Mouse (Mus musculus) cerebellum, adult 11 months (tissue): Measurements from ENCODE around the gene Abca3.
A peak's percentile ranks its signal among the peaks of the same experiment; 100 is the strongest.
"Not testable (repeated sequence)": the region's sequence is repeated elsewhere in the genome, so short reads cannot be mapped to it uniquely, and the experiment has no call there.

Experiments used
- DNase-seq: peaks from one replicate; pipeline ENCODE4 v3.0.0; 2022

Abca3 gene

GRCm38 (mm10) chr17:24388711-24389110, 37.0 kb downstream of the Abca3 start:
- DNase-seq = no peak

GRCm38 (mm10) chr17:24389865-24390264, 38.1 kb downstream of the Abca3 start:
- DNase-seq = peak; percentile 41

GRCm38 (mm10) chr17:24391149-24391548, 39.4 kb downstream of the Abca3 start:
- no peak for DNase-seq

GRCm38 (mm10) chr17:24393527-24393926, 41.8 kb downstream of the Abca3 start:
- DNase-seq = no peak

GRCm38 (mm10) chr17:24394456-24394855, 42.7 kb downstream of the Abca3 start:
- DNase-seq = no peak

- DNase-seq = no peak
These were observed 50.6 kb downstream of the Abca3 start for GRCm38 (mm10) chr17:24402371-24402770.

GRCm38 (mm10) chr17:24407116-24407803, 55.5 kb downstream of the Abca3 start:
- DNase-seq = peak; percentile 47

GRCm38 (mm10) chr17:24413557-24414211, 61.9 kb downstream of the Abca3 start:
- no peak for DNase-seq

- peak; percentile 87 for DNase-seq
These were observed 62.7 kb downstream of the Abca3 start, which contains the start of gene Rnps1 for GRCm38 (mm10) chr17:24414230-24414976. Gene Rnps1, plus strand, starts transcription at chr17:24414565.

- no peak for DNase-seq
These were observed 63.3 kb downstream of the Abca3 start for GRCm38 (mm10) chr17:24415011-24415410.

GRCm38 (mm10) chr17:24416051-24416652, 64.4 kb downstream of the Abca3 start:
- no peak for DNase-seq

GRCm38 (mm10) chr17:24423114-24423513, 71.4 kb downstream of the Abca3 start:
- DNase-seq = no peak

- DNase-seq = no peak
These were observed 72.7 kb downstream of the Abca3 start for GRCm38 (mm10) chr17:24424489-24424888.

- not testable (repeated sequence) for DNase-seq
These were observed 73.6 kb downstream of the Abca3 start for GRCm38 (mm10) chr17:24425326-24425725.

GRCm38 (mm10) chr17:24425905-24426304, 74.2 kb downstream of the Abca3 start:
- DNase-seq = no peak

- peak; percentile 96 for DNase-seq
These were observed 74.9 kb downstream of the Abca3 start, which contains the start of gene Eci1 for GRCm38 (mm10) chr17:24426471-24427169. Gene Eci1, plus strand, starts transcription at chr17:24426641.

- DNase-seq = no peak
These were observed 75.4 kb downstream of the Abca3 start for GRCm38 (mm10) chr17:24427170-24427557.

GRCm38 (mm10) chr17:24429201-24429983, 77.6 kb downstream of the Abca3 start:
- DNase-seq = no peak

GRCm38 (mm10) chr17:24437016-24437415, 85.3 kb downstream of the Abca3 start:
- peak; percentile 50 for DNase-seq

GRCm38 (mm10) chr17:24440377-24440776, 88.6 kb downstream of the Abca3 start:
- DNase-seq = no peak

GRCm38 (mm10) chr17:24441148-24441547, 89.4 kb downstream of the Abca3 start:
- DNase-seq = no peak

- DNase-seq = no peak
These were observed 90.4 kb downstream of the Abca3 start for GRCm38 (mm10) chr17:24442107-24442506.
